ENCODE assay signal across 9 mouse cellular contexts in genomic region chr6:52418451-52419170, GRCm38 (mm10).
DNase-seq lines count a peak whose midpoint lies in the region; ATAC-seq and TF ChIP-seq lines count a peak whose summit lies in the region.
"Had no signal": no experiment of that assay in that cellular context is flagged by ENCODE, and none has a peak within 500 bp of the region (broad histone marks: within the 10 kb centered on the region; RNA-seq: fewer than 3 reads in every experiment).

No protein-coding gene starts in this region.

- H3K9ac ChIP-seq in forebrain, embryonic 12.5 days, result no peak overlapping the region

- H3K4me1 ChIP-seq in lung, adult 2 months (ENCODE audit: control insufficient read depth, insufficient read depth, low read length), result no peaks in the 10 kb centered on the region; the same call in 1 of the 2 replicates
- peaks cover 9% of the 10 kb centered on the region; the same call in 1 of the 2 replicates for H3K4me1 ChIP-seq in forebrain, embryonic 12.5 days

- no peak for TF ChIP-seq CTCF in lung, adult 2 months (IDR thresholded peaks at IDR 0.05; ENCODE audit: insufficient read depth, low read length)

- no peak overlapping the region for H3K4me2 ChIP-seq in forebrain, embryonic 12.5 days

- no peak overlapping the region for H3K27ac ChIP-seq in forebrain, embryonic 12.5 days

- no peaks in the 10 kb centered on the region for H3K9me3 ChIP-seq in forebrain, embryonic 12.5 days

- no peak overlapping the region for H3K4me3 ChIP-seq in lung, adult 2 months (replicated peaks; ENCODE audit: extremely low read depth, low read depth, low read length)
- no peak overlapping the region for H3K4me3 ChIP-seq in forebrain, embryonic 12.5 days (replicated peaks)

- WGBS in lung, adult 2 months, result 30% methylated on average over 12 of the region's 12 CpGs
- WGBS in forebrain, embryonic 12.5 days, result 37% methylated on average over 12 of the region's 12 CpGs

- no peaks in the 10 kb centered on the region for H3K27me3 ChIP-seq in forebrain, embryonic 12.5 days
- H3K27me3 ChIP-seq: Patski had no signal

- intact Hi-C loops in heart, postnatal 36 days (cut with DNase I), result loop anchor here (5.0 kb wide), 1 partner anchor 159 kb away; no protein-coding TSS in a partner anchor

- no peak for TF ChIP-seq POLR2A in lung, adult 2 months (IDR thresholded peaks at IDR 0.05; ENCODE audit: borderline replicate concordance, extremely low read depth, low read depth, low read length)

- H3K36me3 ChIP-seq in forebrain, embryonic 12.5 days (replicated peaks), result no peaks in the 10 kb centered on the region

- no peak for ATAC-seq in cerebellum, adult (ENCODE audit: insufficient number of reproducible peaks, low FRiP score, low TSS enrichment)
- ATAC-seq in forebrain, embryonic 12.5 days (ENCODE audit: low FRiP score), result no peak
- ATAC-seq: Patski had no signal

- peak; percentile 47 for DNase-seq in adipocyte (ENCODE audit: low spot score)
- DNase-seq in embryo, embryonic 11.5 days (ENCODE audit: low read depth, low spot score), result peak; percentile 31
- DNase-seq in heart, postnatal 36 days, result peak; percentile 58 to 59
- DNase-seq in lung, adult 2 months, result peak; percentile 37
- DNase-seq in frontal cortex, postnatal 36 days (ENCODE audit: low spot score in 2 of 2), result no peak
- DNase-seq in cerebellum, postnatal 25 days, result no peak

Comparison
In these comparisons a context has a peak if more than half of its experiments do, and no peak if none do; other contexts are left out.
1. DNase-seq: peak in adipocyte (single experiment), embryo, embryonic 11.5 days (single experiment), heart, postnatal 36 days (2 of 2) and lung, adult 2 months (single experiment); none in frontal cortex, postnatal 36 days (0 of 2) and cerebellum, postnatal 25 days (0 of 2).